Mouse (Mus musculus): Measurements from ENCODE around the gene Tgfb3. TPM values are rescaled to one million over a fixed set of nuclear protein-coding genes. Genes with fewer than 3 reads are reported as not detected.

Tgfb3 gene
- polyA plus RNA-seq (2011; ENCODE audit: insufficient read depth, insufficient read length, low replicate concordance, missing spikeins): 1.4 and 2.9 TPM in 2 replicates

DNA sequence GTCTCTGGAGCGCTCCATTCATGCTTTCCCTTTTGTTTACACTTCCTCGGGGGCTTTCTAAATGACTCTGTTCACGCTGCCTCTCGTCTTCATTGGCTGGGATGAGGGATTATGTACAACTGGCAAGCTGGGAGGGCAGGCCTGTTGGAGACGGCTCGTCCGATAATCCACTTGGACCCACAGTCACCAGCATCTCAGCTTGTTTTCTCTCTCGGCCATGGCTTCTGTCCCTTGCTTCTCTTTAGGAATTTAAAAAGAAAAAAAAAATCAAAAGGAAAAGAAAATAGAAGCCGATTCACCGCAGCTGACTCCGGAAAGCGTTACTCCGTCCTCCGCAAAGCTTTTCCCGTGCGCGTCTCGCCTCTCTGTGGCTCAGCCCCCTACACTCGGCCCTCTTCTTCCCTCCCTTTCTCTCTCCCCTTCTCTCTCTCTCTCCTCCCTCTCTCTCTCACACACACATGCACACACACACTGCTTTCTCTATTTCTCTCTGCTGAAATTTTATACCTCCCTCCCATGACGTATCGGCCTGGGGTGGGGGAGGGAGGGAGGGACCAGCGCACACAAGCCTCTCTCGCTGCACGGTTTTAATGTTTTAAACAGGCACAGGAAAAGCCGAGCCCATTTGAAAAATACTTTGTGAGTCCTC is at the start of gene Tgfb3:
Gene Tgfb3 (minus strand): TSS at position 489 of the 649 bp plus-strand sequence.
- no peak for TF ChIP-seq POLR2A (IDR thresholded peaks at IDR 0.05; ENCODE audit: borderline replicate concordance, control insufficient read depth, low read depth, low read length)
- no peak for TF ChIP-seq CTCF (IDR thresholded peaks at IDR 0.05; ENCODE audit: control insufficient read depth, insufficient read depth, low read length)
- H3K27ac ChIP-seq (ENCODE audit: control insufficient read depth, insufficient read depth, low read depth, low read length, poor library complexity): peak within 1 kb of the TSS; percentile 30; the same call in 1 of the 2 replicates

DNA sequence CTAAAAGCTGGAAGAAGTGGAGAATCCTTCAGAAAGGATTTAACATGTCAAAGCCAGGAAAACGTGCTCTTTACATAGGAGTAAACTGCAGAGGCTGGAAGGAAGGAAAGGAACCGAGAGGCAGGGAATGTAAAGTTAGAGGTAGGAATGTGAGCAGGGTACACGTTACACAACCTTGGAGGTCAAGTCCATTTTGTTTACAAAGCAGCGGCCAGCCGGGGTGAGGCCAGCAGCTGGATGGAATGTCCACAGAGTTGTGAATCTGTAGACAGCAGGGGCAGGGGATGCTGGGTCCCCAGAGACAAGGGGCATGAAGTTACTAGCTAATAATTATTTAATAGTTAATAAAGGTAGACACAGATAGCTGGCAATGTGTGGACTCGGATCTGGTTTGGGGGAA is 49.3 kb upstream of the Tgfb3 start:
- 78% methylated on average over 6 of the region's 6 CpGs for WGBS
- no peak overlapping the region for H3K27ac ChIP-seq (ENCODE audit: control insufficient read depth, insufficient read depth, low read depth, low read length, poor library complexity)
- no peak overlapping the region for H3K4me3 ChIP-seq (replicated peaks; ENCODE audit: control insufficient read depth, low read depth, low read length)
- H3K4me1 ChIP-seq (ENCODE audit: control insufficient read depth, insufficient read depth, low read length): no peaks in the 10 kb centered on the region
- no peak for TF ChIP-seq POLR2A (IDR thresholded peaks at IDR 0.05; ENCODE audit: borderline replicate concordance, control insufficient read depth, low read depth, low read length)
- no peak for TF ChIP-seq CTCF (IDR thresholded peaks at IDR 0.05; ENCODE audit: control insufficient read depth, insufficient read depth, low read length)

More for the DNA sequence above, at the start of gene Tgfb3:
- WGBS: 5% methylated on average over 25 of the region's 25 CpGs
- Histone ChIP-seq H3K4me1 (ENCODE audit: control insufficient read depth, insufficient read depth, low read length) (no peaks in the 10 kb centered on the region), H3K4me3 (replicated peaks; ENCODE audit: control insufficient read depth, low read depth, low read length) (peak within 1 kb of the TSS; percentile 29)

DNA sequence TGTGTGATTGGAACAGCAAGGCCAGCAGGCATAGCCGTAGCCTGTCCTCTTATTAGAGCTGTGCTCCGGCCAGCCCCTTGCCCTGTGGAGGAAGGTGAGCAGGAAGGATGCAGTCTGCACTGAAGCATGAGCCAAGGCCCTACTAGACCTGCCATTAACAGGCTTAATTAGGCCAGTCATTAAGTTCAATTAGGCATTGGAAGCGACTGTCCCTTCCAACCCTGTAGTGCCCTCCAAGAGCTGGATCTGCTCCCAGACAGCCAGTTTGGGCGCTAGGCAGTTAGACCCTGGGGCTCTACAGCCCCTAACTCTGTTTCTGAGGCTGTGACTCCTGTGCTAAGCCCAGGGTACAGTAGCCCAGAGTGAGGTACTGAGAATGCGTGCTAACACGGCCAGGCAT is 45.2 kb upstream of the Tgfb3 start:
- no peaks in the 10 kb centered on the region for H3K4me1 ChIP-seq (ENCODE audit: control insufficient read depth, insufficient read depth, low read length)
- no peak overlapping the region for H3K4me3 ChIP-seq (replicated peaks; ENCODE audit: control insufficient read depth, low read depth, low read length)
- H3K27ac ChIP-seq (ENCODE audit: control insufficient read depth, insufficient read depth, low read depth, low read length, poor library complexity): no peak overlapping the region
- TF ChIP-seq CTCF (IDR thresholded peaks at IDR 0.05; ENCODE audit: control insufficient read depth, insufficient read depth, low read length) (no peak), POLR2A (IDR thresholded peaks at IDR 0.05; ENCODE audit: borderline replicate concordance, control insufficient read depth, low read depth, low read length) (no peak)
- WGBS: 81% methylated on average over 6 of the region's 6 CpGs

DNA sequence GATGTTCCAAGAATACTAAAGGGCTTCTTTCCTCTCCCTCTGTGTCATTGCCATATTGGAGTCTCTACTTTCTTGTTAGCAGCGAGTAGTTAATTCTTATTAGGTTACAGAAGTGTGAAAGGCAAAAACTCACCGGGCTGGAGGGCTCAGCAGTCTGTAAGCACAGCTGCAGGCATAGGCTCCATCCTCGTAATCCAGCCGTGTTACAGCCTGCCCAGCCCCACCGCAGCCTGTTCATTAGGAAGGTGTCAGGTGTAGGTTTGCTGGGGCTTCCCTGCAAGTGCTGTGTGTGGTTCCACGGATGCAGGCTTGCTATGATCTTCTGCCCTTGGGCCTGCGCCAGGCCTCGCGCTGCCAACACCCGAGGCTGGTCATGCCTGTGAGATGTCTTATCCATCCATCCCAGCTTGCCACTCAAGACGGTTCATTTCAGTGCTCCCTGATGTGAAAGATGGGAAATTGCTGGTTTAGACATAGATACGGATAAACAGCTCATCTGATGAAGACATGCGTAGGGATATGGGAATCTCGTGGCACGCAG is 37.5 kb upstream of the Tgfb3 start:
- no peak overlapping the region for H3K27ac ChIP-seq (ENCODE audit: control insufficient read depth, insufficient read depth, low read depth, low read length, poor library complexity)
- H3K4me3 ChIP-seq (replicated peaks; ENCODE audit: control insufficient read depth, low read depth, low read length): no peak overlapping the region
- TF ChIP-seq POLR2A (IDR thresholded peaks at IDR 0.05; ENCODE audit: borderline replicate concordance, control insufficient read depth, low read depth, low read length): no peak
- no peak for TF ChIP-seq CTCF (IDR thresholded peaks at IDR 0.05; ENCODE audit: control insufficient read depth, insufficient read depth, low read length)
- no peaks in the 10 kb centered on the region for H3K4me1 ChIP-seq (ENCODE audit: control insufficient read depth, insufficient read depth, low read length)
- WGBS: 82% methylated on average over 15 of the region's 15 CpGs

DNA sequence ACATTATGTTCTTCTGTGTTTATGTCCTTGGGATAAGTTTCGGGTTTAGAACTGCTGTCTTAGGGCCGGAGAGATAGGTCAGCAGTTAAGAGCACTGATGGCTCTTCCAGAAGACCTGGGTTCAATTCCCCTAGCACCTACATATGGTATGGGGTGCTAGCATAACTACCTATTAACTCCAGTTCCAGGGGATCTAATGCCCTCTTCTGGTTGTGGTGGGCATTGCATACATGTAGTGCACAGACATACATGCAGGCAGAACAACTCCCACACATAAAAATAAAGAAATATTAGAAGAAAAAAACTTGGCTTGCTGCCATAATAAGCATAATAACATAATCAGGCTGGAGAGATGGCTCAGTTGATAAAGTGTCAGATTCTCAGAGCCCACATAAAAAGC is 31.8 kb upstream of the Tgfb3 start:
- Histone ChIP-seq H3K4me3 (replicated peaks; ENCODE audit: control insufficient read depth, low read depth, low read length) (no peak overlapping the region), H3K27ac (ENCODE audit: control insufficient read depth, insufficient read depth, low read depth, low read length, poor library complexity) (no peak overlapping the region), H3K4me1 (ENCODE audit: control insufficient read depth, insufficient read depth, low read length) (no peaks in the 10 kb centered on the region)
- TF ChIP-seq CTCF (IDR thresholded peaks at IDR 0.05; ENCODE audit: control insufficient read depth, insufficient read depth, low read length) (no peak), POLR2A (IDR thresholded peaks at IDR 0.05; ENCODE audit: borderline replicate concordance, control insufficient read depth, low read depth, low read length) (no peak)
- WGBS: 75% methylated on average over 2 of the region's 2 CpGs

DNA sequence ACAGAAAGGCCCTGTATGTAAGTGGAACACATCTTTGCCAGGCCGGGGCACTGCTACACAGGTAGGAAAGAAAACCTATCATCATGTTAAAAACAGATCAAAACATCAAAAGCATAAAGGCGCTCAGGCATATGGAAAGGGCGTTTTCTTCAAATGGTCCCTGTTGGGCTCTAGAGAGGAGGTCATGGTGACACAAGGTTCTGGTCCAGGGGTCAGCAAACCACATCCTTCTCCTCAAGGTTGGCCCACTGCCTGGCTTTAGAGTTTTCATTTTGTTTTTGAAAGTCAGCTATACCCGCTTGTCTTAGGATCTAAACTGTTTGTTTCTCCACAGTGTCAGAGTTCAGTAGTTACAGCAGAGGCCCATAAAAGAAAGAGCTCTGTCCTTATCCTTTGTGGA is 30.7 kb upstream of the Tgfb3 start:
- TF ChIP-seq CTCF (IDR thresholded peaks at IDR 0.05; ENCODE audit: control insufficient read depth, insufficient read depth, low read length) (no peak), POLR2A (IDR thresholded peaks at IDR 0.05; ENCODE audit: borderline replicate concordance, control insufficient read depth, low read depth, low read length) (no peak)
- 57% methylated on average over 4 of the region's 4 CpGs for WGBS
- Histone ChIP-seq H3K4me3 (replicated peaks; ENCODE audit: control insufficient read depth, low read depth, low read length) (no peak overlapping the region), H3K4me1 (ENCODE audit: control insufficient read depth, insufficient read depth, low read length) (no peaks in the 10 kb centered on the region), H3K27ac (ENCODE audit: control insufficient read depth, insufficient read depth, low read depth, low read length, poor library complexity) (no peak overlapping the region)

DNA sequence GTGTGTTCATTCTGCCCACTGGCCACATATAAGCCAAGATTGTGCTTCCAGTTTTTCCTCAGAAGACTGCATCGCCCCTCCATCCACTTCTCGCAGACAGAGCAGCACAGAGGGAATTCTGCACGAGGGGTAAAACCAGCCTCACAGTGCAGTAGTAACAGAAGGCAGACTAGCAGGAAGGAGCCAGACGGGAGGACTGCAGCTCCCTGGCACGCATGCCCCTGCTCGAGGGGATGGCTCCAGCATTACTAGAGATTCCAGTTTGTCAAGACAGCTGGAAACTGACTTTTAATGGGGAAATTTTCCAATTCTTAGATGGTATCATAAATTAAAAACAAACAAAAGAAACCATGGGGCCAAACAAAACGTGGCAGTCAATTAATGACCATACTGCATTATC is 28.8 kb upstream of the Tgfb3 start:
- 84% methylated on average over 7 of the region's 7 CpGs for WGBS
- TF ChIP-seq CTCF (IDR thresholded peaks at IDR 0.05; ENCODE audit: control insufficient read depth, insufficient read depth, low read length): no peak
- no peak for TF ChIP-seq POLR2A (IDR thresholded peaks at IDR 0.05; ENCODE audit: borderline replicate concordance, control insufficient read depth, low read depth, low read length)
- Histone ChIP-seq H3K4me3 (replicated peaks; ENCODE audit: control insufficient read depth, low read depth, low read length) (no peak overlapping the region), H3K27ac (ENCODE audit: control insufficient read depth, insufficient read depth, low read depth, low read length, poor library complexity) (no peak overlapping the region), H3K4me1 (ENCODE audit: control insufficient read depth, insufficient read depth, low read length) (no peaks in the 10 kb centered on the region)

DNA sequence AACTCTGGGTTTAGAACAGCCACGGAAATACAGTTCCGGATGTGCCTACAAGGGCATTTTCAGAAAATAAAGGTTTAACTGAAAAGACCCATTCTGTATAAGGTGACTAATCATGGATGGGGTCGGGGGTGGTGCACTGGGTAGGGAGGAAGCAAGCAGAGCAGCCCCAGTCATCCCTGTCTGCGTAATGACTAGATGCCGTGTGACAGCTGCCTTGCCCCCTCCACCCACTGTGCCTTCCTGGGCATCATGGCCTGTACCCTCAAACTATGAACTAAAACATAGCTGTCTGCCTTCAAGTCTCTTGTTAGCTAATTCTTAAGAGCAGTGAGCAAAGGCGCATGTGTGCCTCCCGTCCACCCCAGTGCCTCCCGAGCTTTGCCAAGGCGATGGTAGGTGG is 27.2 kb upstream of the Tgfb3 start:
- no peak for TF ChIP-seq POLR2A (IDR thresholded peaks at IDR 0.05; ENCODE audit: borderline replicate concordance, control insufficient read depth, low read depth, low read length)
- TF ChIP-seq CTCF (IDR thresholded peaks at IDR 0.05; ENCODE audit: control insufficient read depth, insufficient read depth, low read length): no peak
- Histone ChIP-seq H3K4me1 (ENCODE audit: control insufficient read depth, insufficient read depth, low read length) (no peaks in the 10 kb centered on the region), H3K4me3 (replicated peaks; ENCODE audit: control insufficient read depth, low read depth, low read length) (no peak overlapping the region), H3K27ac (ENCODE audit: control insufficient read depth, insufficient read depth, low read depth, low read length, poor library complexity) (no peak overlapping the region)
- WGBS: 79% methylated on average over 9 of the region's 9 CpGs
